Comparison of ENCODE assay signal across 13 mouse cellular contexts in genomic region chr7:16819794-16820193, GRCm38 (mm10). TPM values are rescaled to one million over a fixed set of nuclear protein-coding genes. Genes with fewer than 3 reads are reported as not detected.
A peak's percentile ranks its signal among the peaks of the same experiment; 100 is the strongest.
DNase-seq lines count a peak whose midpoint lies in the region; ATAC-seq and TF ChIP-seq lines count a peak whose summit lies in the region.
"Had no signal": no experiment of that assay in that cellular context is flagged by ENCODE, and none has a peak within 500 bp of the region (broad histone marks: within the 10 kb centered on the region; RNA-seq: fewer than 3 reads in every experiment).

No protein-coding gene starts in this region.

- H3K27me3 ChIP-seq in lung, embryonic 16.5 days (ENCODE audit: control insufficient read depth, insufficient read depth, low read depth, low read length), result no peaks in the 10 kb centered on the region
- no peaks in the 10 kb centered on the region for H3K27me3 ChIP-seq in hindbrain, embryonic 16.5 days (replicated peaks; ENCODE audit: control insufficient read depth, insufficient read depth, low read length)
- H3K27me3 ChIP-seq in midbrain, embryonic 14.5 days (ENCODE audit: control insufficient read depth, insufficient read depth, low read length), result no peaks in the 10 kb centered on the region

- intact Hi-C loops in gastrocnemius, adult 2 months (cut with DNase I), result no loop called here
- intact Hi-C loops in gastrocnemius, postnatal 14 days (cut with DNase I; ENCODE audit: low total_unique reads), result loop anchor here (5.0 kb wide), 1 partner anchor 38 kb away; no protein-coding TSS in a partner anchor
- intact Hi-C loops in left cerebral cortex, postnatal 36 days (cut with DNase I), result loop anchor here (5.0 kb wide), 1 partner anchor 38 kb away; no protein-coding TSS in a partner anchor

- no peaks in the 10 kb centered on the region for H3K9me3 ChIP-seq in lung, embryonic 16.5 days (ENCODE audit: control insufficient read depth, low read length)
- H3K9me3 ChIP-seq in hindbrain, embryonic 16.5 days (ENCODE audit: control insufficient read depth, low read length), result no peaks in the 10 kb centered on the region
- H3K9me3 ChIP-seq in midbrain, embryonic 14.5 days (ENCODE audit: control insufficient read depth, low read length), result no peaks in the 10 kb centered on the region

- DNase-seq in gastrocnemius, adult 2 months, result no peak
- DNase-seq in gastrocnemius, postnatal 14 days, result no peak
- no peak for DNase-seq in lung, postnatal 25 days (ENCODE audit: low spot score)
- no peak for DNase-seq in midbrain, embryonic 14.5 days
- DNase-seq in left cerebral cortex, postnatal 36 days (ENCODE audit: low spot score in 2 of 2), result no peak
- DNase-seq in urinary bladder, postnatal 10 days (ENCODE audit: low spot score), result no peak
- DNase-seq: embryo, embryonic 11 days; kidney, postnatal 4 days; lung, postnatal 4 days; right cerebral cortex, postnatal 25 days had no signal

- H3K9ac ChIP-seq in lung, embryonic 16.5 days (ENCODE audit: low read length), result peak overlapping the region; percentile 25; the same call in 1 of the 2 replicates
- peak overlapping the region; percentile 18; the same call in 1 of the 2 replicates for H3K9ac ChIP-seq in hindbrain, embryonic 16.5 days (ENCODE audit: low read depth, low read length)
- no peak overlapping the region for H3K9ac ChIP-seq in midbrain, embryonic 14.5 days (replicated peaks; ENCODE audit: low read length)

- H3K4me1 ChIP-seq in lung, embryonic 16.5 days (replicated peaks; ENCODE audit: control insufficient read depth, insufficient read depth, low read length), result peaks cover 35% of the 10 kb centered on the region
- peaks cover 64% of the 10 kb centered on the region for H3K4me1 ChIP-seq in hindbrain, embryonic 16.5 days (ENCODE audit: control insufficient read depth, insufficient read depth, low read depth, low read length)
- H3K4me1 ChIP-seq in midbrain, embryonic 14.5 days (ENCODE audit: control insufficient read depth, insufficient read depth, low read length), result peaks cover 52% of the 10 kb centered on the region

- H3K36me3 ChIP-seq in lung, embryonic 16.5 days (ENCODE audit: control insufficient read depth, insufficient read depth, low read length), result peaks cover 3% of the 10 kb centered on the region
- peaks cover 3% of the 10 kb centered on the region; the same call in 1 of the 2 replicates for H3K36me3 ChIP-seq in hindbrain, embryonic 16.5 days (ENCODE audit: control insufficient read depth, insufficient read depth, low read length)
- H3K36me3 ChIP-seq in midbrain, embryonic 14.5 days (ENCODE audit: control insufficient read depth, insufficient read depth, low read length), result peaks cover 25% of the 10 kb centered on the region

- TF ChIP-seq CTCF in gastrocnemius, adult 2 months (IDR thresholded peaks at IDR 0.05), result no peak

- H3K4me3 ChIP-seq in gastrocnemius, adult 2 months, result no peak overlapping the region
- no peak overlapping the region for H3K4me3 ChIP-seq in lung, embryonic 16.5 days (ENCODE audit: low read length)
- no peak overlapping the region for H3K4me3 ChIP-seq in hindbrain, embryonic 16.5 days (ENCODE audit: low read length)
- no peak overlapping the region for H3K4me3 ChIP-seq in midbrain, embryonic 14.5 days (replicated peaks; ENCODE audit: low read depth, low read length)

- H3K4me2 ChIP-seq in lung, embryonic 16.5 days (ENCODE audit: low read depth, low read length), result no peak overlapping the region
- peak overlapping the region; percentile 14; the same call in 1 of the 2 replicates for H3K4me2 ChIP-seq in hindbrain, embryonic 16.5 days (ENCODE audit: low read length)
- 0 out of 2 replicates have a peak overlapping the region, but pooled peaks have one; percentile 1 for H3K4me2 ChIP-seq in midbrain, embryonic 14.5 days (ENCODE audit: low read length)

- 67% methylated on average over 5 of the region's 5 CpGs for WGBS in lung, embryonic 16.5 days
- 73% methylated on average over 5 of the region's 5 CpGs for WGBS in hindbrain, embryonic 16.5 days
- 72% methylated on average over 5 of the region's 5 CpGs for WGBS in midbrain, embryonic 14.5 days

- peak overlapping the region; percentile 24; the same call in 1 of the 2 replicates for H3K27ac ChIP-seq in gastrocnemius, adult 2 months
- no peak overlapping the region for H3K27ac ChIP-seq in lung, embryonic 16.5 days (ENCODE audit: low read length)
- H3K27ac ChIP-seq in hindbrain, embryonic 16.5 days (ENCODE audit: low read depth, low read length), result no peak overlapping the region
- H3K27ac ChIP-seq in midbrain, embryonic 14.5 days (replicated peaks; ENCODE audit: low read depth, low read length), result no peak overlapping the region

- ATAC-seq in lung, embryonic 16.5 days (ENCODE audit: low read depth), result no peak
- no peak for ATAC-seq in hindbrain, embryonic 16.5 days
- ATAC-seq in midbrain, embryonic 14.5 days (ENCODE audit: low FRiP score, low TSS enrichment), result no peak
- ATAC-seq: forebrain, embryonic 16.5 days had no signal

RNA-seq across cellular contexts. Expression of gene Fkrp, which starts 3.3 kb away (rescaled TPM):
- total RNA-seq in gastrocnemius, adult 2 months (2021), result 10 to 100 TPM; 51.2 to 58.3 TPM
- total RNA-seq in gastrocnemius, postnatal 14 days (2021), result 10 to 100 TPM; 24.2 to 25.8 TPM
- polyA plus RNA-seq in lung, embryonic 16.5 days (2015; fragmentation: Nextera tagmentation; extraction: Ambion mirVana), result 28.1 and 28.9 TPM in 2 replicates
- 46.9 and 48.4 TPM in 2 replicates for polyA plus RNA-seq in hindbrain, embryonic 16.5 days (2015; fragmentation: Nextera tagmentation; extraction: Ambion mirVana)
- polyA plus RNA-seq in midbrain, embryonic 14.5 days (2014; fragmentation: Nextera tagmentation; extraction: Ambion mirVana), result 38.5 and 48.7 TPM in 2 replicates
- 10 to 100 TPM; 50.4 to 62.8 TPM for total RNA-seq in left cerebral cortex, postnatal 36 days (2021)

RNA-seq across cellular contexts. Expression of gene Strn4, which starts 4.1 kb away (rescaled TPM):
- 10 to 100 TPM; 16.2 to 16.6 TPM for total RNA-seq in gastrocnemius, adult 2 months (2021)
- total RNA-seq in gastrocnemius, postnatal 14 days (2021), result 10 to 100 TPM; 22.6 to 29.3 TPM
- polyA plus RNA-seq in lung, embryonic 16.5 days (2015; fragmentation: Nextera tagmentation; extraction: Ambion mirVana), result 87.1 and 92.1 TPM in 2 replicates
- polyA plus RNA-seq in hindbrain, embryonic 16.5 days (2015; fragmentation: Nextera tagmentation; extraction: Ambion mirVana), result 159 and 170 TPM in 2 replicates
- polyA plus RNA-seq in midbrain, embryonic 14.5 days (2014; fragmentation: Nextera tagmentation; extraction: Ambion mirVana), result 213 and 219 TPM in 2 replicates
- 100 to 1,000 TPM; 310 to 320 TPM for total RNA-seq in left cerebral cortex, postnatal 36 days (2021)

RNA-seq across cellular contexts. Expression of gene Prkd2, which starts 22.9 kb away (rescaled TPM):
- total RNA-seq in gastrocnemius, adult 2 months (2021), result 1 to 10 TPM; 3.9 to 8.2 TPM
- 10 to 100 TPM in 1 of 2 experiments, 1 to 10 TPM in 1; 8.5 to 11.8 TPM for total RNA-seq in gastrocnemius, postnatal 14 days (2021)
- 21.7 and 23.3 TPM in 2 replicates for polyA plus RNA-seq in lung, embryonic 16.5 days (2015; fragmentation: Nextera tagmentation; extraction: Ambion mirVana)
- 5.2 and 6.5 TPM in 2 replicates for polyA plus RNA-seq in hindbrain, embryonic 16.5 days (2015; fragmentation: Nextera tagmentation; extraction: Ambion mirVana)
- 4.4 and 5.7 TPM in 2 replicates for polyA plus RNA-seq in midbrain, embryonic 14.5 days (2014; fragmentation: Nextera tagmentation; extraction: Ambion mirVana)
- total RNA-seq in left cerebral cortex, postnatal 36 days (2021), result 1 to 10 TPM; 3.1 to 7.1 TPM

RNA-seq across cellular contexts. Expression of gene Slc1a5, which starts 38.7 kb away (rescaled TPM):
- total RNA-seq in gastrocnemius, adult 2 months (2021), result 10 to 100 TPM; 11.0 to 14.6 TPM
- total RNA-seq in gastrocnemius, postnatal 14 days (2021), result 10 to 100 TPM; 25.4 to 27.0 TPM
- 46.7 and 47.2 TPM in 2 replicates for polyA plus RNA-seq in lung, embryonic 16.5 days (2015; fragmentation: Nextera tagmentation; extraction: Ambion mirVana)
- 9.6 and 11.5 TPM in 2 replicates for polyA plus RNA-seq in hindbrain, embryonic 16.5 days (2015; fragmentation: Nextera tagmentation; extraction: Ambion mirVana)
- 5.9 and 10.8 TPM in 2 replicates for polyA plus RNA-seq in midbrain, embryonic 14.5 days (2014; fragmentation: Nextera tagmentation; extraction: Ambion mirVana)
- total RNA-seq in left cerebral cortex, postnatal 36 days (2021), result 1 to 10 TPM; 3.7 to 7.6 TPM

RNA-seq across cellular contexts. Expression of gene Dact3, which starts 55.3 kb away (rescaled TPM):
- 1 to 10 TPM in 1 of 2 experiments, under 1 TPM in 1; 0.99 to 1.7 TPM for total RNA-seq in gastrocnemius, adult 2 months (2021)
- total RNA-seq in gastrocnemius, postnatal 14 days (2021), result 1 to 10 TPM; 3.9 to 7.1 TPM
- polyA plus RNA-seq in lung, embryonic 16.5 days (2015; fragmentation: Nextera tagmentation; extraction: Ambion mirVana), result 2.1 and 2.2 TPM in 2 replicates
- polyA plus RNA-seq in hindbrain, embryonic 16.5 days (2015; fragmentation: Nextera tagmentation; extraction: Ambion mirVana), result 2.9 and 3.5 TPM in 2 replicates
- polyA plus RNA-seq in midbrain, embryonic 14.5 days (2014; fragmentation: Nextera tagmentation; extraction: Ambion mirVana), result 4.9 and 6.2 TPM in 2 replicates
- total RNA-seq in left cerebral cortex, postnatal 36 days (2021), result 100 to 1,000 TPM; 179 to 210 TPM

Comparison
In these comparisons a context has a peak if more than half of its experiments do, and no peak if none do; other contexts are left out.
1. RNA of gene Strn4, which starts 4.1 kb away (total RNA-seq): 310 to 320 TPM in left cerebral cortex, postnatal 36 days; 22.6 to 29.3 TPM in gastrocnemius, postnatal 14 days and 16.2 to 16.6 TPM in gastrocnemius, adult 2 months; every median in the first group is over 10 times any median in the second.